Comparison of ENCODE assay signal across 35 mouse cellular contexts in genomic region chr1:86133337-86133736, GRCm38 (mm10). TPM values are rescaled to one million over a fixed set of nuclear protein-coding genes. Genes with fewer than 3 reads are reported as not detected.
"Had no signal": no experiment of that assay in that cellular context is flagged by ENCODE, and none has a peak within 500 bp of the region (broad histone marks: within the 10 kb centered on the region; RNA-seq: fewer than 3 reads in every experiment).

TSS of gene Gm21972 (plus strand) at chr1:86133637.

- H3K4me3 ChIP-seq: left cerebral cortex, adult 2 months; limb, embryonic 10.5 days; limb, embryonic 12.5 days; limb, embryonic 13.5 days; limb, embryonic 15.5 days; liver, embryonic 12.5 days; liver, embryonic 13.5 days; liver, embryonic 15.5 days; lung, embryonic 15.5 days; megakaryocyte, embryonic 14.5 days; midbrain, embryonic 10.5 days; midbrain, embryonic 12.5 days; midbrain, embryonic 13.5 days; midbrain, embryonic 15.5 days; myocyte had no signal

- DNase-seq: left cerebral cortex, postnatal 4 days; liver; liver, embryonic 13.5 days; liver, postnatal 0 days; lung, adult 18-20 months; lung, adult 2 months; lung, embryonic 14.5 days; lung, postnatal 10 days; lung, postnatal 14 days; lung, postnatal 36 days; lung, postnatal 4 days; midbrain, embryonic 14.5 days had no signal

- H3K27me3 ChIP-seq: limb, embryonic 12.5 days; limb, embryonic 13.5 days; limb, embryonic 15.5 days; liver, embryonic 12.5 days; liver, embryonic 13.5 days; liver, embryonic 15.5 days; lung, embryonic 15.5 days; megakaryocyte, embryonic 14.5 days; midbrain, embryonic 12.5 days; midbrain, embryonic 13.5 days; midbrain, embryonic 15.5 days had no signal

- H3K4me1 ChIP-seq: limb, embryonic 10.5 days; limb, embryonic 12.5 days; limb, embryonic 13.5 days; limb, embryonic 15.5 days; liver, embryonic 13.5 days; liver, embryonic 15.5 days; lung, embryonic 15.5 days; megakaryocyte, embryonic 14.5 days; midbrain, embryonic 10.5 days; midbrain, embryonic 12.5 days; midbrain, embryonic 13.5 days; midbrain, embryonic 15.5 days had no signal

- ATAC-seq: liver, embryonic 12.5 days; liver, postnatal 0 days; lung, postnatal 0 days; midbrain, embryonic 13.5 days; midbrain, embryonic 15.5 days; midbrain, embryonic 16.5 days had no signal

- H3K27ac ChIP-seq: left cerebral cortex, adult 2 months; limb, embryonic 10.5 days; limb, embryonic 12.5 days; limb, embryonic 13.5 days; limb, embryonic 15.5 days; liver, embryonic 12.5 days; liver, embryonic 13.5 days; liver, embryonic 14.5 days; liver, embryonic 15.5 days; lung, embryonic 15.5 days; macrophage; midbrain, embryonic 10.5 days; midbrain, embryonic 12.5 days; midbrain, embryonic 13.5 days; midbrain, embryonic 15.5 days had no signal

RNA-seq across cellular contexts. Expression of gene Gm21972, which starts in this region (rescaled TPM):
- polyA plus RNA-seq: limb, embryonic 10.5 days; limb, embryonic 11.5 days; liver, adult 2 months; liver, embryonic 11.5 days; liver, embryonic 15.5 days; liver, embryonic 16.5 days; liver, postnatal 0 days; lung, adult 2 months; lung, embryonic 14.5 days; lung, embryonic 16.5 days; midbrain, embryonic 12.5 days had no signal
